Mouse (Mus musculus): Measurements from ENCODE around the gene Dscaml1. TPM values are rescaled to one million over a fixed set of nuclear protein-coding genes. Genes with fewer than 3 reads are reported as not detected.

Gene Dscaml1
- total RNA-seq, 1 experiment = 1.3 TPM

GRCm38 (mm10) chr9:45792235-45792634, 365.8 kb downstream of the Dscaml1 start:
- Histone ChIP-seq H3K4me3 (ENCODE audit: insufficient read depth in 1 of 2, low read depth in 1 of 2, low read length in 2 of 2, poor library complexity in 1 of 2, severe bottlenecking in 1 of 2) (no peak overlapping the region), H3K4me1 (ENCODE audit: control insufficient read depth in 2 of 2, insufficient read depth in 2 of 2, low read length in 2 of 2, poor library complexity in 1 of 2) (no peaks in the 10 kb centered on the region), H3K27ac (ENCODE audit: insufficient read depth, low read depth, low read length, poor library complexity, severe bottlenecking) (no peak overlapping the region), H3K36me3 (ENCODE audit: control insufficient read depth, insufficient read depth, low read length, poor library complexity, severe bottlenecking) (0 out of 2 replicates have a peak, but pooled peaks cover 2% of the 10 kb centered on the region), H3K9ac (ENCODE audit: insufficient read depth, low read depth, low read length, poor library complexity, severe bottlenecking) (no peak overlapping the region), H3K9me3 (ENCODE audit: control insufficient read depth, insufficient read depth, low read depth, low read length) (no peaks in the 10 kb centered on the region)
- in situ Hi-C loops (cut with MboI; ENCODE audit: low sequenced_read_pairs in 2 of 2, unreplicated experiment in 2 of 2) = no loop called here
- DNase-seq (ENCODE audit: low read depth, low spot score) = no peak
- TF ChIP-seq ZC3H11A (IDR thresholded peaks at IDR 0.05; ENCODE audit: borderline replicate concordance, low read depth, low read length) = no peak
- TF ChIP-seq HCFC1 (IDR thresholded peaks at IDR 0.05; ENCODE audit: borderline replicate concordance, insufficient read depth, low read length) = no peak
- no peak for TF ChIP-seq CHD2 (IDR thresholded peaks at IDR 0.05; ENCODE audit: low read depth, low read length)
- no peak for TF ChIP-seq ZNF384 (IDR thresholded peaks at IDR 0.05; ENCODE audit: low read depth, low read length)
- no peak for TF ChIP-seq MAFK (IDR thresholded peaks at IDR 0.05; ENCODE audit: insufficient read depth, low read depth, low read length)

GRCm38 (mm10) chr9:45793697-45794096, 367.3 kb downstream of the Dscaml1 start:
- in situ Hi-C loops (cut with MboI; ENCODE audit: low sequenced_read_pairs in 2 of 2, unreplicated experiment in 2 of 2) = no loop called here
- TF ChIP-seq ZNF384 (IDR thresholded peaks at IDR 0.05; ENCODE audit: low read depth, low read length) (no peak), MAFK (IDR thresholded peaks at IDR 0.05; ENCODE audit: insufficient read depth, low read depth, low read length) (no peak), CHD2 (IDR thresholded peaks at IDR 0.05; ENCODE audit: low read depth, low read length) (no peak), ZC3H11A (IDR thresholded peaks at IDR 0.05; ENCODE audit: borderline replicate concordance, low read depth, low read length) (no peak), HCFC1 (IDR thresholded peaks at IDR 0.05; ENCODE audit: borderline replicate concordance, insufficient read depth, low read length) (no peak)
- no peak overlapping the region for H3K4me3 ChIP-seq (ENCODE audit: insufficient read depth in 1 of 2, low read depth in 1 of 2, low read length in 2 of 2, poor library complexity in 1 of 2, severe bottlenecking in 1 of 2)
- 0 out of 4 replicates have a peak, but pooled peaks cover 0 to 4% of the 10 kb centered on the region in 2 experiments for H3K4me1 ChIP-seq (ENCODE audit: control insufficient read depth in 2 of 2, insufficient read depth in 2 of 2, low read length in 2 of 2, poor library complexity in 1 of 2)
- no peak overlapping the region for H3K9ac ChIP-seq (ENCODE audit: insufficient read depth, low read depth, low read length, poor library complexity, severe bottlenecking)
- H3K27ac ChIP-seq (ENCODE audit: insufficient read depth, low read depth, low read length, poor library complexity, severe bottlenecking) = no peak overlapping the region
- no peaks in the 10 kb centered on the region for H3K9me3 ChIP-seq (ENCODE audit: control insufficient read depth, insufficient read depth, low read depth, low read length)
- no peak for DNase-seq (ENCODE audit: low read depth, low spot score)
- 0 out of 2 replicates have a peak, but pooled peaks cover 2% of the 10 kb centered on the region for H3K36me3 ChIP-seq (ENCODE audit: control insufficient read depth, insufficient read depth, low read length, poor library complexity, severe bottlenecking)

GRCm38 (mm10) chr9:45795722-45796121, 369.3 kb downstream of the Dscaml1 start:
- H3K4me1 ChIP-seq (ENCODE audit: control insufficient read depth in 2 of 2, insufficient read depth in 2 of 2, low read length in 2 of 2, poor library complexity in 1 of 2) = peaks cover 0 to 8% of the 10 kb centered on the region in 2 experiments; a peak in 1 of 4 replicates
- 0 out of 2 replicates have a peak, but pooled peaks cover 2% of the 10 kb centered on the region for H3K36me3 ChIP-seq (ENCODE audit: control insufficient read depth, insufficient read depth, low read length, poor library complexity, severe bottlenecking)
- TF ChIP-seq ZNF384 (IDR thresholded peaks at IDR 0.05; ENCODE audit: low read depth, low read length) (no peak), CHD2 (IDR thresholded peaks at IDR 0.05; ENCODE audit: low read depth, low read length) (no peak), ZC3H11A (IDR thresholded peaks at IDR 0.05; ENCODE audit: borderline replicate concordance, low read depth, low read length) (no peak), HCFC1 (IDR thresholded peaks at IDR 0.05; ENCODE audit: borderline replicate concordance, insufficient read depth, low read length) (no peak)
- H3K4me3 ChIP-seq (ENCODE audit: insufficient read depth in 1 of 2, low read depth in 1 of 2, low read length in 2 of 2, poor library complexity in 1 of 2, severe bottlenecking in 1 of 2) = no peak overlapping the region
- H3K9ac ChIP-seq (ENCODE audit: insufficient read depth, low read depth, low read length, poor library complexity, severe bottlenecking) = no peak overlapping the region
- H3K27ac ChIP-seq (ENCODE audit: insufficient read depth, low read depth, low read length, poor library complexity, severe bottlenecking) = no peak overlapping the region
- in situ Hi-C loops (cut with MboI; ENCODE audit: low sequenced_read_pairs in 2 of 2, unreplicated experiment in 2 of 2) = no loop called here
- DNase-seq (ENCODE audit: low read depth, low spot score) = no peak
- no peaks in the 10 kb centered on the region for H3K9me3 ChIP-seq (ENCODE audit: control insufficient read depth, insufficient read depth, low read depth, low read length)

GRCm38 (mm10) chr9:45797271-45797670, 370.8 kb downstream of the Dscaml1 start:
- Histone ChIP-seq H3K9me3 (ENCODE audit: control insufficient read depth, insufficient read depth, low read depth, low read length) (no peaks in the 10 kb centered on the region), H3K4me1 (ENCODE audit: control insufficient read depth in 2 of 2, insufficient read depth in 2 of 2, low read length in 2 of 2, poor library complexity in 1 of 2) (peaks cover 0 to 8% of the 10 kb centered on the region in 2 experiments; a peak in 1 of 4 replicates), H3K9ac (ENCODE audit: insufficient read depth, low read depth, low read length, poor library complexity, severe bottlenecking) (no peak overlapping the region), H3K36me3 (ENCODE audit: control insufficient read depth, insufficient read depth, low read length, poor library complexity, severe bottlenecking) (peaks cover 4% of the 10 kb centered on the region; the same call in 1 of the 2 replicates), H3K4me3 (ENCODE audit: insufficient read depth in 1 of 2, low read depth in 1 of 2, low read length in 2 of 2, poor library complexity in 1 of 2, severe bottlenecking in 1 of 2) (no peak overlapping the region), H3K27ac (ENCODE audit: insufficient read depth, low read depth, low read length, poor library complexity, severe bottlenecking) (no peak overlapping the region)
- DNase-seq (ENCODE audit: low read depth, low spot score) = no peak
- no peak for TF ChIP-seq HCFC1 (IDR thresholded peaks at IDR 0.05; ENCODE audit: borderline replicate concordance, insufficient read depth, low read length)
- TF ChIP-seq CHD2 (IDR thresholded peaks at IDR 0.05; ENCODE audit: low read depth, low read length) = no peak
- TF ChIP-seq ZNF384 (IDR thresholded peaks at IDR 0.05; ENCODE audit: low read depth, low read length) = no peak
- TF ChIP-seq ZC3H11A (IDR thresholded peaks at IDR 0.05; ENCODE audit: borderline replicate concordance, low read depth, low read length) = no peak
- no peak for TF ChIP-seq MAFK (IDR thresholded peaks at IDR 0.05; ENCODE audit: insufficient read depth, low read depth, low read length)
- in situ Hi-C loops (cut with MboI; ENCODE audit: low sequenced_read_pairs in 2 of 2, unreplicated experiment in 2 of 2) = no loop called here

All from ES-E14 (cell line).